Mouse (Mus musculus): Measurements from ENCODE around the gene Kremen1. TPM values are rescaled to one million over a fixed set of nuclear protein-coding genes. Genes with fewer than 3 reads are reported as not detected.

The Kremen1 gene
- polyA plus RNA-seq, 1 experiment from 2014 or later, result 13.3 TPM

GRCm38 (mm10) chr11:5175141-5175540 is 86.2 kb downstream of the Kremen1 start:
- no peaks in the 10 kb centered on the region for H3K9me3 ChIP-seq (ENCODE audit: low read length)
- no peaks in the 10 kb centered on the region for H3K36me3 ChIP-seq (ENCODE audit: insufficient read depth, low read length)
- H3K4me3 ChIP-seq (ENCODE audit: low read depth, low read length), result no peak overlapping the region
- no peaks in the 10 kb centered on the region for H3K27me3 ChIP-seq (replicated peaks; ENCODE audit: insufficient read depth, low read length)
- H3K4me2 ChIP-seq (replicated peaks; ENCODE audit: low read depth, low read length), result no peak overlapping the region
- H3K27ac ChIP-seq (ENCODE audit: low read length), result no peak overlapping the region
- DNase-seq (ENCODE audit: low spot score), result no peak
- H3K9ac ChIP-seq (replicated peaks; ENCODE audit: low read depth), result no peak overlapping the region
- H3K4me1 ChIP-seq (ENCODE audit: insufficient read depth, low read depth, low read length), result no peaks in the 10 kb centered on the region
- no peak for ATAC-seq
- WGBS, result 96% methylated on average over 7 of the region's 7 CpGs
- TF ChIP-seq EP300 (IDR thresholded peaks at IDR 0.05), result no peak
- no peak for TF ChIP-seq CTCF (IDR thresholded peaks at IDR 0.05)

GRCm38 (mm10) chr11:5172861-5173260 is 88.5 kb downstream of the Kremen1 start:
- Histone ChIP-seq H3K4me2 (replicated peaks; ENCODE audit: low read depth, low read length) (no peak overlapping the region), H3K36me3 (ENCODE audit: insufficient read depth, low read length) (no peaks in the 10 kb centered on the region), H3K4me3 (ENCODE audit: low read depth, low read length) (no peak overlapping the region), H3K27ac (ENCODE audit: low read length) (no peak overlapping the region), H3K4me1 (ENCODE audit: insufficient read depth, low read depth, low read length) (no peaks in the 10 kb centered on the region), H3K9ac (replicated peaks; ENCODE audit: low read depth) (no peak overlapping the region), H3K9me3 (ENCODE audit: low read length) (no peaks in the 10 kb centered on the region), H3K27me3 (replicated peaks; ENCODE audit: insufficient read depth, low read length) (no peaks in the 10 kb centered on the region)
- WGBS, result 41% methylated on average over 3 of the region's 3 CpGs
- TF ChIP-seq CTCF (IDR thresholded peaks at IDR 0.05) (no peak), EP300 (IDR thresholded peaks at IDR 0.05) (no peak)
- DNase-seq (ENCODE audit: low spot score), result no peak
- peak; percentile 61 for ATAC-seq

GRCm38 (mm10) chr11:5167311-5167710 is 94.0 kb downstream of the Kremen1 start:
- WGBS, result 88% methylated on average over 9 of the region's 9 CpGs
- no peak for ATAC-seq

GRCm38 (mm10) chr11:5165471-5165916 is 95.9 kb downstream of the Kremen1 start:
- ATAC-seq (peak; percentile 82), DNase-seq (ENCODE audit: low spot score) (peak; percentile 76)
- 25% methylated on average over 8 of the region's 8 CpGs for WGBS
- Histone ChIP-seq H3K9ac (replicated peaks; ENCODE audit: low read depth) (no peak overlapping the region), H3K36me3 (ENCODE audit: insufficient read depth, low read length) (no peaks in the 10 kb centered on the region), H3K4me1 (ENCODE audit: insufficient read depth, low read depth, low read length) (0 out of 2 replicates have a peak, but pooled peaks cover 3% of the 10 kb centered on the region), H3K27ac (ENCODE audit: low read length) (no peak overlapping the region), H3K4me3 (ENCODE audit: low read depth, low read length) (no peak overlapping the region), H3K4me2 (replicated peaks; ENCODE audit: low read depth, low read length) (no peak overlapping the region), H3K27me3 (replicated peaks; ENCODE audit: insufficient read depth, low read length) (no peaks in the 10 kb centered on the region), H3K9me3 (ENCODE audit: low read length) (no peaks in the 10 kb centered on the region)
- peak; percentile 22; the same call in 1 of the 2 replicates for TF ChIP-seq CTCF (IDR thresholded peaks at IDR 0.05)
- TF ChIP-seq EP300 (IDR thresholded peaks at IDR 0.05), result no peak

More at GRCm38 (mm10) chr11:5167311-5167710, 94.0 kb downstream of the Kremen1 start:
- Histone ChIP-seq H3K4me2 (replicated peaks; ENCODE audit: low read depth, low read length) (no peak overlapping the region), H3K27ac (ENCODE audit: low read length) (no peak overlapping the region), H3K4me1 (ENCODE audit: insufficient read depth, low read depth, low read length) (0 out of 2 replicates have a peak, but pooled peaks cover 3% of the 10 kb centered on the region), H3K4me3 (ENCODE audit: low read depth, low read length) (no peak overlapping the region), H3K9me3 (ENCODE audit: low read length) (no peaks in the 10 kb centered on the region), H3K36me3 (ENCODE audit: insufficient read depth, low read length) (no peaks in the 10 kb centered on the region), H3K27me3 (replicated peaks; ENCODE audit: insufficient read depth, low read length) (no peaks in the 10 kb centered on the region), H3K9ac (replicated peaks; ENCODE audit: low read depth) (no peak overlapping the region)
- no peak for TF ChIP-seq CTCF (IDR thresholded peaks at IDR 0.05)
- no peak for DNase-seq (ENCODE audit: low spot score)

- Histone ChIP-seq H3K4me3 (ENCODE audit: low read depth, low read length) (no peak overlapping the region), H3K4me2 (replicated peaks; ENCODE audit: low read depth, low read length) (no peak overlapping the region), H3K36me3 (ENCODE audit: insufficient read depth, low read length) (no peaks in the 10 kb centered on the region), H3K4me1 (ENCODE audit: insufficient read depth, low read depth, low read length) (0 out of 2 replicates have a peak, but pooled peaks cover 3% of the 10 kb centered on the region), H3K27me3 (replicated peaks; ENCODE audit: insufficient read depth, low read length) (no peaks in the 10 kb centered on the region), H3K9me3 (ENCODE audit: low read length) (no peaks in the 10 kb centered on the region), H3K9ac (replicated peaks; ENCODE audit: low read depth) (no peak overlapping the region; the same call in 1 of the 2 replicates), H3K27ac (ENCODE audit: low read length) (no peak overlapping the region)
- no peak for TF ChIP-seq EP300 (IDR thresholded peaks at IDR 0.05)
- TF ChIP-seq CTCF (IDR thresholded peaks at IDR 0.05), result no peak
- DNase-seq (ENCODE audit: low spot score) (no peak), ATAC-seq (no peak)
- 37% methylated on average over 8 of the region's 8 CpGs for WGBS
Observed at GRCm38 (mm10) chr11:5164310-5164709, 97.0 kb downstream of the Kremen1 start.

GRCm38 (mm10) chr11:5163421-5163820 is 97.9 kb downstream of the Kremen1 start:
- Histone ChIP-seq H3K4me2 (replicated peaks; ENCODE audit: low read depth, low read length) (no peak overlapping the region), H3K36me3 (ENCODE audit: insufficient read depth, low read length) (no peaks in the 10 kb centered on the region), H3K4me1 (ENCODE audit: insufficient read depth, low read depth, low read length) (0 out of 2 replicates have a peak, but pooled peaks cover 3% of the 10 kb centered on the region), H3K9ac (replicated peaks; ENCODE audit: low read depth) (no peak overlapping the region), H3K9me3 (ENCODE audit: low read length) (no peaks in the 10 kb centered on the region), H3K4me3 (ENCODE audit: low read depth, low read length) (no peak overlapping the region), H3K27me3 (replicated peaks; ENCODE audit: insufficient read depth, low read length) (no peaks in the 10 kb centered on the region), H3K27ac (ENCODE audit: low read length) (no peak overlapping the region)
- TF ChIP-seq EP300 (IDR thresholded peaks at IDR 0.05) (no peak), CTCF (IDR thresholded peaks at IDR 0.05) (no peak)
- ATAC-seq, result no peak
- DNase-seq (ENCODE audit: low spot score), result no peak
- 77% methylated on average over 8 of the region's 8 CpGs for WGBS
